Mouse (Mus musculus): Measurements from ENCODE around the gene G3bp2. TPM values are rescaled to one million over a fixed set of nuclear protein-coding genes. Genes with fewer than 3 reads are reported as not detected.
"Not testable (repeated sequence)": the region's sequence is repeated elsewhere in the genome, so short reads cannot be mapped to it uniquely, and the experiment has no call there.

The G3bp2 gene
- 377 and 407 TPM in 2 replicates for polyA plus RNA-seq (2014; fragmentation: Nextera tagmentation; extraction: Ambion mirVana)

DNA sequence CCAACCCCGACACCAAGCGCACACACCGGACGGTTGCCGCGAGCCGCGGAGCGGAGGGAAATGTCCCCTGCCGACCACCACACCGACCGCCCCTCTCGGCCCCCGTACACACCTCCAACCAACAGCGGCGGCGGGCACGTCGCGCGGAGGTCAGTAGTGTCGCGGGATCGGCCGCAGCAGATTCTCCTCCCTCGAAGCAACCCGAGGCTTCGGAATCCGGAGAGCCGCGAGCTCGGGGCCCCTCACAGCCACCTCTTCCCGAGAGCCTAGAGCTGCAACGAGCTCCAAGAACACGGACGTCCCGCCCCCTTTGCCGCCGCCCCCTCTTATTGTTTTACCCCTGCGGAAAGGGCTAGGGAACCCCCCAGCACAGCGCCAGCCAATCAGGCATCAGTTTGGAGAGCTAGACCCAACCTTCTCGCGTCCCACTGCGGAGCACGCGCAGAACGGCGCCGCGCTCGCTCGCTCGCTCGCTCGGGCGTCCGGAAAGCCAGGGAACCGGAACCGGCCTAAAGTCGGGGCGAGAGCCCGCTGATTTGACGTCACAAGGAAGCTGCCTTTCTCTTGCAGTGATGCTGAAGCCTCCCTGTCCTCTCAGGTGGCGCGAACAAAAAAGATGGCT, at the start of gene G3bp2:
TSS of gene G3bp2 (minus strand) at position 303 of the 622 bp plus-strand sequence.
- Histone ChIP-seq H3K36me3 (ENCODE audit: control insufficient read depth, insufficient read depth, low read length) (no peaks in the 10 kb centered on the region), H3K9ac (replicated peaks; ENCODE audit: low read length) (peak within 1 kb of the TSS; percentile 96), H3K27ac (replicated peaks; ENCODE audit: low read depth, low read length) (peak within 1 kb of the TSS; percentile 98), H3K4me2 (ENCODE audit: low read length) (peak within 1 kb of the TSS; percentile 80), H3K4me1 (ENCODE audit: control insufficient read depth, insufficient read depth, low read length) (peaks cover 26% of the 10 kb centered on the region), H3K9me3 (ENCODE audit: control insufficient read depth, low read length) (no peaks in the 10 kb centered on the region), H3K27me3 (ENCODE audit: control insufficient read depth, insufficient read depth, low read length) (no peaks in the 10 kb centered on the region), H3K4me3 (replicated peaks; ENCODE audit: low read depth, low read length) (peak within 1 kb of the TSS; percentile 95)
- ATAC-seq (ENCODE audit: low FRiP score, low TSS enrichment): peak; percentile 97
- peak; percentile 99 for DNase-seq
- under 1% methylated on average over 65 of the region's 65 CpGs for WGBS

- ATAC-seq (ENCODE audit: low FRiP score, low TSS enrichment); H3K36me3 ChIP-seq (ENCODE audit: control insufficient read depth, insufficient read depth, low read length); H3K27ac ChIP-seq (replicated peaks; ENCODE audit: low read depth, low read length); H3K27me3 ChIP-seq (ENCODE audit: control insufficient read depth, insufficient read depth, low read length); H3K4me2 ChIP-seq (ENCODE audit: low read length); H3K4me3 ChIP-seq (replicated peaks; ENCODE audit: low read depth, low read length); H3K9me3 ChIP-seq (ENCODE audit: control insufficient read depth, low read length); H3K9ac ChIP-seq (replicated peaks; ENCODE audit: low read length); DNase-seq: not testable (repeated sequence)
- H3K4me1 ChIP-seq (ENCODE audit: control insufficient read depth, insufficient read depth, low read length): peaks cover 18% of the 10 kb centered on the region
- 75% methylated on average over 4 of the region's 4 CpGs for WGBS
Observed at GRCm38 (mm10) chr5:92133006-92133405, 49.5 kb upstream of the G3bp2 start.

- DNase-seq (no peak), ATAC-seq (ENCODE audit: low FRiP score, low TSS enrichment) (no peak)
- Histone ChIP-seq H3K4me2 (ENCODE audit: low read length) (no peak overlapping the region), H3K27me3 (ENCODE audit: control insufficient read depth, insufficient read depth, low read length) (no peaks in the 10 kb centered on the region), H3K9me3 (ENCODE audit: control insufficient read depth, low read length) (no peaks in the 10 kb centered on the region), H3K4me1 (ENCODE audit: control insufficient read depth, insufficient read depth, low read length) (peaks cover 18% of the 10 kb centered on the region), H3K4me3 (replicated peaks; ENCODE audit: low read depth, low read length) (no peak overlapping the region), H3K27ac (replicated peaks; ENCODE audit: low read depth, low read length) (no peak overlapping the region), H3K36me3 (ENCODE audit: control insufficient read depth, insufficient read depth, low read length) (0 out of 2 replicates have a peak, but pooled peaks cover 3% of the 10 kb centered on the region), H3K9ac (replicated peaks; ENCODE audit: low read length) (no peak overlapping the region)
- WGBS: 93% methylated on average over 4 of the region's 4 CpGs
Observed at GRCm38 (mm10) chr5:92132127-92132526, 48.6 kb upstream of the G3bp2 start.

DNA sequence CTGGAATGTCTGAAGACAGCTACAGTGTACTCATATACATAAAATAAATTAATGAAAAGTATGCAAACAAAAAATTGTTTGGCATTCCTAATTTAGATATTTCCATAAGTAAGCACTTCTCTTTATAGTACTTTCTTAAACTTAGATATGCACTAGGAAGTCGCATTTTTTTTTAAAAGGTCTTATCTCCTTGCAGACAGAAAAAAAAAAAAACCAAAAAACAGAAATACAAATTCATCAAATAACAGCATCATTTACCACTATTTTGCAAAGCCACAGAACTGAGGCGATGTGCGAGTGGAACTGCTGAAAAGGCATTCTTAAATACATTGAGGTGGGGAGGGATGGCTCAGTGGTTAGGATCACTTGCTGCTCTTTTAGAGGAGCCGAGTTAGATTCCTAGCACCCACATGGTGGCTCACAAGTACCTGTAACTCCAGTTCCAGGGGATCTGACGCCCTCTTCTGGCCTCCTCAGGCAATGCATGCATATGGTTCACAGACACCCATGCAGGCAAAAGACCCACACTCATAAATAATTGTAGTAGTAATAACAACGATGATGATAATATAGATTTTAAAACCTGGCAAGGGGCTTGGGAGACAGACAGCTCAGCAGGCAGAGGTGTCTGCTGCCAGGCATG, 46.6 kb upstream of the G3bp2 start:
- Histone ChIP-seq H3K4me3 (replicated peaks; ENCODE audit: low read depth, low read length) (no peak overlapping the region), H3K9ac (replicated peaks; ENCODE audit: low read length) (no peak overlapping the region), H3K27ac (replicated peaks; ENCODE audit: low read depth, low read length) (no peak overlapping the region), H3K4me2 (ENCODE audit: low read length) (no peak overlapping the region), H3K36me3 (ENCODE audit: control insufficient read depth, insufficient read depth, low read length) (peaks cover 9% of the 10 kb centered on the region; the same call in 1 of the 2 replicates), H3K9me3 (ENCODE audit: control insufficient read depth, low read length) (no peaks in the 10 kb centered on the region), H3K27me3 (ENCODE audit: control insufficient read depth, insufficient read depth, low read length) (no peaks in the 10 kb centered on the region), H3K4me1 (ENCODE audit: control insufficient read depth, insufficient read depth, low read length) (0 out of 2 replicates have a peak, but pooled peaks cover 4% of the 10 kb centered on the region)
- DNase-seq (no peak), ATAC-seq (ENCODE audit: low FRiP score, low TSS enrichment) (no peak)
- WGBS: 92% methylated on average over 6 of the region's 6 CpGs

GRCm38 (mm10) chr5:92129321-92129768, 45.8 kb upstream of the G3bp2 start:
- H3K4me1 ChIP-seq (ENCODE audit: control insufficient read depth, insufficient read depth, low read length): 0 out of 2 replicates have a peak, but pooled peaks cover 4% of the 10 kb centered on the region
- H3K4me3 ChIP-seq (replicated peaks; ENCODE audit: low read depth, low read length): no peak overlapping the region
- no peak overlapping the region for H3K9ac ChIP-seq (replicated peaks; ENCODE audit: low read length)
- H3K27me3 ChIP-seq (ENCODE audit: control insufficient read depth, insufficient read depth, low read length): no peaks in the 10 kb centered on the region
- no peaks in the 10 kb centered on the region for H3K9me3 ChIP-seq (ENCODE audit: control insufficient read depth, low read length)
- 70% methylated on average over 1 of the region's 1 CpGs for WGBS
- no peak overlapping the region for H3K4me2 ChIP-seq (ENCODE audit: low read length)
- no peak for ATAC-seq (ENCODE audit: low FRiP score, low TSS enrichment)
- H3K36me3 ChIP-seq (ENCODE audit: control insufficient read depth, insufficient read depth, low read length): peaks cover 14% of the 10 kb centered on the region
- no peak overlapping the region for H3K27ac ChIP-seq (replicated peaks; ENCODE audit: low read depth, low read length)
- DNase-seq: no peak

DNA sequence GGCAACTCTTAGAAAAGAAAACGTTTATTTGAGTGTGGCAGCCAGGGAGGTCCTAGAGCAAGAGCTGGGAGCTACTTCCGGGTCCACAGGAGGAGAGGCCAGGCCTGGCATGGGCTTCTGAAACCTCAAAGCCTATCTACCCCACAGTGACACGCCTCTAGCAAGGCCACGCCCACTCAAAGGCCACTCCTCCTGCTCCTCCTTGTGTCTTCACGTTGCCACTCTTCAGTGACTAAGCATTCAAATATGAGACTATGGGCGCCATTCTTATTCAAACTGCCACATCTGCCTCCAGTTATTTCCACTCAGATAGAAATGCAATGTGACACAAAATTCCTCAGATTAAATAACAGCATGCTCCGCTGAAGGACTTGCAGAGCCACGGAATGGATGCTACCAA, 45.1 kb upstream of the G3bp2 start:
- 14% methylated on average over 8 of the region's 8 CpGs for WGBS
- no peak overlapping the region for H3K9ac ChIP-seq (replicated peaks; ENCODE audit: low read length)
- H3K9me3 ChIP-seq (ENCODE audit: control insufficient read depth, low read length): no peaks in the 10 kb centered on the region
- DNase-seq: no peak
- no peak overlapping the region for H3K4me3 ChIP-seq (replicated peaks; ENCODE audit: low read depth, low read length)
- 0 out of 2 replicates have a peak, but pooled peaks cover 4% of the 10 kb centered on the region for H3K4me1 ChIP-seq (ENCODE audit: control insufficient read depth, insufficient read depth, low read length)
- no peak overlapping the region for H3K27ac ChIP-seq (replicated peaks; ENCODE audit: low read depth, low read length)
- no peaks in the 10 kb centered on the region for H3K27me3 ChIP-seq (ENCODE audit: control insufficient read depth, insufficient read depth, low read length)
- no peak for ATAC-seq (ENCODE audit: low FRiP score, low TSS enrichment)
- H3K36me3 ChIP-seq (ENCODE audit: control insufficient read depth, insufficient read depth, low read length): peaks cover 14% of the 10 kb centered on the region
- no peak overlapping the region for H3K4me2 ChIP-seq (ENCODE audit: low read length)

GRCm38 (mm10) chr5:92127751-92128150, 44.2 kb upstream of the G3bp2 start:
- H3K27me3 ChIP-seq (ENCODE audit: control insufficient read depth, insufficient read depth, low read length): no peaks in the 10 kb centered on the region
- no peak for ATAC-seq (ENCODE audit: low FRiP score, low TSS enrichment)
- no peak overlapping the region for H3K4me3 ChIP-seq (replicated peaks; ENCODE audit: low read depth, low read length)
- H3K36me3 ChIP-seq (ENCODE audit: control insufficient read depth, insufficient read depth, low read length): peaks cover 14% of the 10 kb centered on the region
- no peaks in the 10 kb centered on the region for H3K9me3 ChIP-seq (ENCODE audit: control insufficient read depth, low read length)
- no peak overlapping the region for H3K9ac ChIP-seq (replicated peaks; ENCODE audit: low read length)
- 94% methylated on average over 10 of the region's 10 CpGs for WGBS
- H3K27ac ChIP-seq (replicated peaks; ENCODE audit: low read depth, low read length): no peak overlapping the region
- H3K4me2 ChIP-seq (ENCODE audit: low read length): no peak overlapping the region
- H3K4me1 ChIP-seq (ENCODE audit: control insufficient read depth, insufficient read depth, low read length): 0 out of 2 replicates have a peak, but pooled peaks cover 4% of the 10 kb centered on the region
- DNase-seq: no peak

- Histone ChIP-seq H3K4me3 (replicated peaks; ENCODE audit: low read depth, low read length) (no peak overlapping the region), H3K9ac (replicated peaks; ENCODE audit: low read length) (no peak overlapping the region), H3K36me3 (ENCODE audit: control insufficient read depth, insufficient read depth, low read length) (peaks cover 14% of the 10 kb centered on the region), H3K4me1 (ENCODE audit: control insufficient read depth, insufficient read depth, low read length) (0 out of 2 replicates have a peak, but pooled peaks cover 4% of the 10 kb centered on the region), H3K27ac (replicated peaks; ENCODE audit: low read depth, low read length) (no peak overlapping the region), H3K9me3 (ENCODE audit: control insufficient read depth, low read length) (no peaks in the 10 kb centered on the region), H3K27me3 (ENCODE audit: control insufficient read depth, insufficient read depth, low read length) (no peaks in the 10 kb centered on the region), H3K4me2 (ENCODE audit: low read length) (no peak overlapping the region)
- ATAC-seq (ENCODE audit: low FRiP score, low TSS enrichment) (no peak), DNase-seq (no peak)
- 76% methylated on average over 9 of the region's 9 CpGs for WGBS
Observed at GRCm38 (mm10) chr5:92127141-92127625, 43.7 kb upstream of the G3bp2 start.
